Mouse (Mus musculus): ENCODE measurements around the gene Pld1. TPM values are rescaled to one million over a fixed set of nuclear protein-coding genes. Genes with fewer than 3 reads are reported as not detected.
A peak's percentile ranks its signal among the peaks of the same experiment; 100 is the strongest.

Gene Pld1
- polyA plus RNA-seq, 1 experiment from 2014 or later: 3.3 TPM

- DNase-seq (ENCODE audit: low spot score): no peak
- Histone ChIP-seq H3K36me3 (replicated peaks; ENCODE audit: control insufficient read depth, insufficient read depth, low read depth, low read length) (no peaks in the 10 kb centered on the region), H3K27ac (replicated peaks; ENCODE audit: low read depth, low read length) (no peak overlapping the region), H3K4me1 (ENCODE audit: control insufficient read depth, insufficient read depth, low read length) (no peaks in the 10 kb centered on the region), H3K9me3 (replicated peaks; ENCODE audit: control insufficient read depth, low read length) (no peaks in the 10 kb centered on the region), H3K9ac (replicated peaks; ENCODE audit: low read length) (no peak overlapping the region), H3K4me3 (ENCODE audit: low read depth, low read length) (no peak overlapping the region), H3K4me2 (ENCODE audit: low read depth, low read length) (no peak overlapping the region), H3K27me3 (ENCODE audit: control insufficient read depth, insufficient read depth, low read length) (no peaks in the 10 kb centered on the region)
- WGBS: 97% methylated on average over 3 of the region's 3 CpGs
- no peak for ATAC-seq (replicated peaks; ENCODE audit: insufficient number of reproducible peaks, low FRiP score, low TSS enrichment, low read depth)
These were observed 36.5 kb downstream of the Pld1 start for GRCm38 (mm10) chr3:27974981-27975380.

- Histone ChIP-seq H3K27me3 (ENCODE audit: control insufficient read depth, insufficient read depth, low read length) (no peaks in the 10 kb centered on the region), H3K36me3 (replicated peaks; ENCODE audit: control insufficient read depth, insufficient read depth, low read depth, low read length) (no peaks in the 10 kb centered on the region), H3K9me3 (replicated peaks; ENCODE audit: control insufficient read depth, low read length) (no peaks in the 10 kb centered on the region), H3K4me1 (ENCODE audit: control insufficient read depth, insufficient read depth, low read length) (no peaks in the 10 kb centered on the region), H3K4me3 (ENCODE audit: low read depth, low read length) (no peak overlapping the region), H3K4me2 (ENCODE audit: low read depth, low read length) (no peak overlapping the region), H3K27ac (replicated peaks; ENCODE audit: low read depth, low read length) (no peak overlapping the region), H3K9ac (replicated peaks; ENCODE audit: low read length) (no peak overlapping the region)
- 69% methylated on average over 10 of the region's 10 CpGs for WGBS
- ATAC-seq (replicated peaks; ENCODE audit: insufficient number of reproducible peaks, low FRiP score, low TSS enrichment, low read depth) (no peak), DNase-seq (ENCODE audit: low spot score) (no peak)
These were observed 38.5 kb downstream of the Pld1 start for GRCm38 (mm10) chr3:27976931-27977544.

GRCm38 (mm10) chr3:27978030-27978723 is 39.7 kb downstream of the Pld1 start:
- Histone ChIP-seq H3K4me2 (ENCODE audit: low read depth, low read length) (no peak overlapping the region), H3K9me3 (replicated peaks; ENCODE audit: control insufficient read depth, low read length) (no peaks in the 10 kb centered on the region), H3K36me3 (replicated peaks; ENCODE audit: control insufficient read depth, insufficient read depth, low read depth, low read length) (no peaks in the 10 kb centered on the region), H3K27me3 (ENCODE audit: control insufficient read depth, insufficient read depth, low read length) (no peaks in the 10 kb centered on the region), H3K4me3 (ENCODE audit: low read depth, low read length) (no peak overlapping the region), H3K4me1 (ENCODE audit: control insufficient read depth, insufficient read depth, low read length) (no peaks in the 10 kb centered on the region), H3K27ac (replicated peaks; ENCODE audit: low read depth, low read length) (no peak overlapping the region), H3K9ac (replicated peaks; ENCODE audit: low read length) (no peak overlapping the region)
- DNase-seq (ENCODE audit: low spot score) (no peak), ATAC-seq (replicated peaks; ENCODE audit: insufficient number of reproducible peaks, low FRiP score, low TSS enrichment, low read depth) (no peak)
- WGBS: 52% methylated on average over 9 of the region's 9 CpGs

- H3K27ac ChIP-seq (replicated peaks; ENCODE audit: low read depth, low read length): no peak overlapping the region
- no peak overlapping the region for H3K4me2 ChIP-seq (ENCODE audit: low read depth, low read length)
- H3K27me3 ChIP-seq (ENCODE audit: control insufficient read depth, insufficient read depth, low read length): no peaks in the 10 kb centered on the region
- H3K4me1 ChIP-seq (ENCODE audit: control insufficient read depth, insufficient read depth, low read length): no peaks in the 10 kb centered on the region
- no peaks in the 10 kb centered on the region for H3K9me3 ChIP-seq (replicated peaks; ENCODE audit: control insufficient read depth, low read length)
- H3K36me3 ChIP-seq (replicated peaks; ENCODE audit: control insufficient read depth, insufficient read depth, low read depth, low read length): no peaks in the 10 kb centered on the region
- H3K9ac ChIP-seq (replicated peaks; ENCODE audit: low read length): no peak overlapping the region
- no peak overlapping the region for H3K4me3 ChIP-seq (ENCODE audit: low read depth, low read length)
- DNase-seq (ENCODE audit: low spot score) (no peak), ATAC-seq (replicated peaks; ENCODE audit: insufficient number of reproducible peaks, low FRiP score, low TSS enrichment, low read depth) (no peak)
- 79% methylated on average over 4 of the region's 4 CpGs for WGBS
These were observed 43.1 kb downstream of the Pld1 start for GRCm38 (mm10) chr3:27981591-27981990.

- H3K4me3 ChIP-seq (ENCODE audit: low read depth, low read length): no peak overlapping the region
- no peaks in the 10 kb centered on the region for H3K36me3 ChIP-seq (replicated peaks; ENCODE audit: control insufficient read depth, insufficient read depth, low read depth, low read length)
- H3K27me3 ChIP-seq (ENCODE audit: control insufficient read depth, insufficient read depth, low read length): no peaks in the 10 kb centered on the region
- no peak overlapping the region for H3K4me2 ChIP-seq (ENCODE audit: low read depth, low read length)
- H3K27ac ChIP-seq (replicated peaks; ENCODE audit: low read depth, low read length): no peak overlapping the region
- no peaks in the 10 kb centered on the region for H3K4me1 ChIP-seq (ENCODE audit: control insufficient read depth, insufficient read depth, low read length)
- H3K9ac ChIP-seq (replicated peaks; ENCODE audit: low read length): no peak overlapping the region
- ATAC-seq (replicated peaks; ENCODE audit: insufficient number of reproducible peaks, low FRiP score, low TSS enrichment, low read depth): no peak
- 39% methylated on average over 7 of the region's 7 CpGs for WGBS
- peak; percentile 85 for DNase-seq (ENCODE audit: low spot score)
- H3K9me3 ChIP-seq (replicated peaks; ENCODE audit: control insufficient read depth, low read length): no peaks in the 10 kb centered on the region
These were observed 44.0 kb downstream of the Pld1 start for GRCm38 (mm10) chr3:27982436-27983017.

- H3K9me3 ChIP-seq (replicated peaks; ENCODE audit: control insufficient read depth, low read length): no peaks in the 10 kb centered on the region
- DNase-seq (ENCODE audit: low spot score) (no peak), ATAC-seq (replicated peaks; ENCODE audit: insufficient number of reproducible peaks, low FRiP score, low TSS enrichment, low read depth) (no peak)
- WGBS: 85% methylated on average over 2 of the region's 2 CpGs
- no peak overlapping the region for H3K4me2 ChIP-seq (ENCODE audit: low read depth, low read length)
- no peaks in the 10 kb centered on the region for H3K36me3 ChIP-seq (replicated peaks; ENCODE audit: control insufficient read depth, insufficient read depth, low read depth, low read length)
- H3K4me3 ChIP-seq (ENCODE audit: low read depth, low read length): no peak overlapping the region
- H3K9ac ChIP-seq (replicated peaks; ENCODE audit: low read length): no peak overlapping the region
- no peaks in the 10 kb centered on the region for H3K4me1 ChIP-seq (ENCODE audit: control insufficient read depth, insufficient read depth, low read length)
- no peaks in the 10 kb centered on the region for H3K27me3 ChIP-seq (ENCODE audit: control insufficient read depth, insufficient read depth, low read length)
- H3K27ac ChIP-seq (replicated peaks; ENCODE audit: low read depth, low read length): no peak overlapping the region
These were observed 44.8 kb downstream of the Pld1 start for GRCm38 (mm10) chr3:27983274-27983673.

GRCm38 (mm10) chr3:27983935-27984577 is 45.6 kb downstream of the Pld1 start:
- no peaks in the 10 kb centered on the region for H3K27me3 ChIP-seq (ENCODE audit: control insufficient read depth, insufficient read depth, low read length)
- no peak overlapping the region for H3K9ac ChIP-seq (replicated peaks; ENCODE audit: low read length)
- WGBS: 19% methylated on average over 14 of the region's 14 CpGs
- peak; percentile 89 for DNase-seq (ENCODE audit: low spot score)
- H3K4me1 ChIP-seq (ENCODE audit: control insufficient read depth, insufficient read depth, low read length): no peaks in the 10 kb centered on the region
- H3K36me3 ChIP-seq (replicated peaks; ENCODE audit: control insufficient read depth, insufficient read depth, low read depth, low read length): no peaks in the 10 kb centered on the region
- no peak overlapping the region for H3K27ac ChIP-seq (replicated peaks; ENCODE audit: low read depth, low read length)
- ATAC-seq (replicated peaks; ENCODE audit: insufficient number of reproducible peaks, low FRiP score, low TSS enrichment, low read depth): peak; percentile 91
- H3K4me2 ChIP-seq (ENCODE audit: low read depth, low read length): peak overlapping the region; percentile 19
- no peaks in the 10 kb centered on the region for H3K9me3 ChIP-seq (replicated peaks; ENCODE audit: control insufficient read depth, low read length)
- H3K4me3 ChIP-seq (ENCODE audit: low read depth, low read length): no peak overlapping the region

GRCm38 (mm10) chr3:27984620-27985019 is 46.1 kb downstream of the Pld1 start:
- WGBS: 58% methylated on average over 4 of the region's 4 CpGs
- no peak overlapping the region for H3K27ac ChIP-seq (replicated peaks; ENCODE audit: low read depth, low read length)
- no peak overlapping the region for H3K4me3 ChIP-seq (ENCODE audit: low read depth, low read length)

More at GRCm38 (mm10) chr3:27984620-27985019, 46.1 kb downstream of the Pld1 start:
- Histone ChIP-seq H3K4me2 (ENCODE audit: low read depth, low read length) (no peak overlapping the region), H3K9me3 (replicated peaks; ENCODE audit: control insufficient read depth, low read length) (no peaks in the 10 kb centered on the region), H3K27me3 (ENCODE audit: control insufficient read depth, insufficient read depth, low read length) (no peaks in the 10 kb centered on the region), H3K4me1 (ENCODE audit: control insufficient read depth, insufficient read depth, low read length) (no peaks in the 10 kb centered on the region), H3K9ac (replicated peaks; ENCODE audit: low read length) (no peak overlapping the region), H3K36me3 (replicated peaks; ENCODE audit: control insufficient read depth, insufficient read depth, low read depth, low read length) (no peaks in the 10 kb centered on the region)
- DNase-seq (ENCODE audit: low spot score) (no peak), ATAC-seq (replicated peaks; ENCODE audit: insufficient number of reproducible peaks, low FRiP score, low TSS enrichment, low read depth) (no peak)
